Mouse (Mus musculus) cerebellum, adult 11-12 months (tissue): ENCODE measurements at regions not wholly inside any gene's neighbourhood (a gene's known extent, or its start where the extent isn't known, plus 50 kb on each side); places are given as distances from the start of the nearest gene placed in this dataset.
A peak's percentile ranks its signal among the peaks of the same experiment; 100 is the strongest.

Source experiments
- DNase-seq: peaks from one replicate; pipeline ENCODE4 v3.0.0; 2022

GRCm38 (mm10) chr7:138626061-138626460, 219.8 kb upstream of the Ppp2r2d start:
- DNase-seq: no peak

GRCm38 (mm10) chr7:138620896-138621655, 223.5 kb upstream of the Tcerg1l start:
- DNase-seq: no peak

GRCm38 (mm10) chr7:138620080-138620684, 222.7 kb upstream of the Tcerg1l start:
- DNase-seq: no peak

GRCm38 (mm10) chr7:138616468-138616867, 218.9 kb upstream of the Tcerg1l start:
- DNase-seq: no peak

- DNase-seq: no peak
These were observed 212.1 kb upstream of the Tcerg1l start for GRCm38 (mm10) chr7:138609605-138610004.

- DNase-seq: no peak
These were observed 211.6 kb upstream of the Tcerg1l start for GRCm38 (mm10) chr7:138609124-138609523.

- DNase-seq: no peak
These were observed 208.9 kb upstream of the Tcerg1l start for GRCm38 (mm10) chr7:138606363-138606964.

GRCm38 (mm10) chr7:138605923-138606322, 208.4 kb upstream of the Tcerg1l start:
- DNase-seq: no peak

- no peak for DNase-seq
These were observed 204.2 kb upstream of the Tcerg1l start for GRCm38 (mm10) chr7:138601749-138602148.

GRCm38 (mm10) chr7:138593344-138593743, 195.8 kb upstream of the Tcerg1l start:
- DNase-seq: no peak

GRCm38 (mm10) chr7:138567352-138567751, 169.8 kb upstream of the Tcerg1l start:
- no peak for DNase-seq

- no peak for DNase-seq
These were observed 154.1 kb upstream of the Tcerg1l start for GRCm38 (mm10) chr7:138551629-138552028.

GRCm38 (mm10) chr7:138547881-138548280, 150.4 kb upstream of the Tcerg1l start:
- peak; percentile 15 for DNase-seq

GRCm38 (mm10) chr7:138538048-138538831, 140.7 kb upstream of the Tcerg1l start:
- no peak for DNase-seq

GRCm38 (mm10) chr7:138526143-138526542, 128.6 kb upstream of the Tcerg1l start:
- DNase-seq: peak; percentile 32

- DNase-seq: no peak
These were observed 127.4 kb upstream of the Tcerg1l start for GRCm38 (mm10) chr7:138524936-138525335.

- DNase-seq: no peak
These were observed 116.6 kb upstream of the Tcerg1l start for GRCm38 (mm10) chr7:138514171-138514570.

- DNase-seq: no peak
These were observed 107.7 kb upstream of the Tcerg1l start for GRCm38 (mm10) chr7:138505205-138505604.

GRCm38 (mm10) chr7:138503986-138504385, 106.5 kb upstream of the Tcerg1l start:
- no peak for DNase-seq

GRCm38 (mm10) chr7:138503016-138503415, 105.5 kb upstream of the Tcerg1l start:
- no peak for DNase-seq

GRCm38 (mm10) chr7:138501347-138502014, 104.0 kb upstream of the Tcerg1l start:
- no peak for DNase-seq

- no peak for DNase-seq
These were observed 100.2 kb upstream of the Tcerg1l start for GRCm38 (mm10) chr7:138497771-138498170.

- no peak for DNase-seq
These were observed 99.7 kb upstream of the Tcerg1l start for GRCm38 (mm10) chr7:138497202-138497601.
